Mouse (Mus musculus) hindbrain, embryonic 16.5 days (tissue): ENCODE data around the gene Tox2. TPM values are rescaled to one million over a fixed set of nuclear protein-coding genes. Genes with fewer than 3 reads are reported as not detected.

Experiments
- ATAC-seq: fragments of 200-750 bp; cut with Nextera tagmentation; 2 replicates; pipeline ENCODE4 v1.8.0; 2017; ENCODE audit warnings: moderate TSS enrichment, moderate library complexity
- H3K27ac ChIP-seq: fragments of 300-500 bp; sonication (generic); 2 replicates; pipeline ENCODE4 v1.5.1; 2014; ENCODE audit warnings: low read depth, mild to moderate bottlenecking, control low read depth, low read length, moderate library complexity
- H3K27me3 ChIP-seq: fragments of 300-500 bp; sonication (generic); replicated peaks from 2 replicates; pipeline ENCODE4 v1.6.1; 2014; ENCODE audit warnings: low read length; ENCODE audit not compliant: control insufficient read depth, insufficient read depth
- H3K36me3 ChIP-seq: fragments of 300-500 bp; sonication (generic); 2 replicates; pipeline ENCODE4 v1.6.1; 2014; ENCODE audit warnings: mild to moderate bottlenecking, low read length, moderate library complexity, mixed read lengths; ENCODE audit not compliant: control insufficient read depth, insufficient read depth
- H3K4me1 ChIP-seq: fragments of 300-500 bp; sonication (generic); 2 replicates; pipeline ENCODE4 v1.6.1; 2014; ENCODE audit warnings: low read depth, low read length; ENCODE audit not compliant: control insufficient read depth, insufficient read depth
- H3K4me2 ChIP-seq: fragments of 300-500 bp; sonication (generic); 2 replicates; pipeline ENCODE4 v1.6.1; 2014; ENCODE audit warnings: mild to moderate bottlenecking, low read length, control low read depth, moderate library complexity
- H3K4me3 ChIP-seq: fragments of 300-500 bp; sonication (generic); 2 replicates; pipeline ENCODE4 v1.5.1; 2014; ENCODE audit warnings: mild to moderate bottlenecking, low read length, control low read depth, moderate library complexity
- H3K9ac ChIP-seq: fragments of 300-500 bp; sonication (generic); 2 replicates; pipeline ENCODE4 v1.6.1; 2014; ENCODE audit warnings: low read depth, mild to moderate bottlenecking, control low read depth, low read length, moderate library complexity
- H3K9me3 ChIP-seq: fragments of 300-500 bp; sonication (generic); 2 replicates; pipeline ENCODE4 v1.6.1; 2014; ENCODE audit warnings: mild to moderate bottlenecking, low read length, moderate library complexity; ENCODE audit not compliant: control insufficient read depth
- WGBS: fragments of 180-500 bp; shearing (Covaris S2); extraction: QIAGEN DNeasy Blood & Tissue Kit; methylation state at CpG from one replicate; pipeline ENCODE4 v1.1.7; 2014; 5-methylcytosine and 5-hydroxymethylcytosine counted together
- polyA plus RNA-seq: library from polyadenylated mRNA; unstranded; fragments of >200 nt; fragmentation: Nextera tagmentation; extraction: Ambion mirVana; gene quantifications from 2 replicates; pipeline ENCODE4 v1.2.1, GENCODE M21; 2015

The Tox2 gene
- polyA plus RNA-seq, 1 experiment from 2014 or later: 23.0 TPM

DNA sequence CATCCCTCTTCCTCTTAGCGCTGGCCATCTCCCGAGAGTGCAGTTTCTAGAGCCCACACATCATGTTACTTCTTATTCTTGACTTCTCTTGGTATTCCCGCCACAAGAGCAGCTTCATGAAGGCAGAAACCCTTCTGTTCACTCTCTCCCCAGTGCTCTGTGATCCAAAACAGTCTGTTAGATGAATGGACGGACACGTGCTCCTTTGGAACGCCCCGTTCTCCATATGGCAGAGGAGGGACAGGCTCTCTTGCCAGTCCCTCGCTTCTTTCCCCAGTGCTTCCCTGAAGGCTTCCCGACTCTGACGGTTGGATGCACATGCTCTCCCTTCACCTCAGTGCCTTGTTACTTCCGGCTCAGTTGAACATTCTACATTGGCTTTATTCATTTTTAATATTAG, 15.4 kb upstream of the Tox2 start:
- H3K9me3 ChIP-seq: no peaks in the 10 kb centered on the region
- no peaks in the 10 kb centered on the region for H3K27me3 ChIP-seq
- H3K4me2 ChIP-seq: no peak overlapping the region
- H3K4me3 ChIP-seq: no peak overlapping the region
- H3K27ac ChIP-seq: no peak overlapping the region
- no peak overlapping the region for H3K9ac ChIP-seq
- H3K4me1 ChIP-seq: peaks cover 3% of the 10 kb centered on the region; the same call in 1 of the 2 replicates
- H3K36me3 ChIP-seq: no peaks in the 10 kb centered on the region
- ATAC-seq: 0 out of 2 replicates have a peak, but pooled peaks have one; percentile 48
- WGBS: 33% methylated on average over 11 of the region's 11 CpGs

GRCm38 (mm10) chr2:163189596-163189995, 13.3 kb upstream of the Tox2 start:
- no peaks in the 10 kb centered on the region for H3K36me3 ChIP-seq
- H3K4me3 ChIP-seq: no peak overlapping the region
- no peak overlapping the region for H3K27ac ChIP-seq
- H3K9me3 ChIP-seq: no peaks in the 10 kb centered on the region
- 10% methylated on average over 5 of the region's 5 CpGs for WGBS
- H3K27me3 ChIP-seq: no peaks in the 10 kb centered on the region
- H3K4me2 ChIP-seq: no peak overlapping the region
- ATAC-seq: no peak
- peaks cover 3% of the 10 kb centered on the region; the same call in 1 of the 2 replicates for H3K4me1 ChIP-seq
- H3K9ac ChIP-seq: no peak overlapping the region

GRCm38 (mm10) chr2:163190004-163190441, 12.9 kb upstream of the Tox2 start:
- no peak for ATAC-seq
- Histone ChIP-seq H3K4me3 (no peak overlapping the region), H3K9me3 (no peaks in the 10 kb centered on the region), H3K4me2 (no peak overlapping the region), H3K36me3 (no peaks in the 10 kb centered on the region), H3K27me3 (no peaks in the 10 kb centered on the region), H3K9ac (no peak overlapping the region), H3K27ac (no peak overlapping the region), H3K4me1 (peaks cover 3% of the 10 kb centered on the region; the same call in 1 of the 2 replicates)
- WGBS: 11% methylated on average over 3 of the region's 3 CpGs

DNA sequence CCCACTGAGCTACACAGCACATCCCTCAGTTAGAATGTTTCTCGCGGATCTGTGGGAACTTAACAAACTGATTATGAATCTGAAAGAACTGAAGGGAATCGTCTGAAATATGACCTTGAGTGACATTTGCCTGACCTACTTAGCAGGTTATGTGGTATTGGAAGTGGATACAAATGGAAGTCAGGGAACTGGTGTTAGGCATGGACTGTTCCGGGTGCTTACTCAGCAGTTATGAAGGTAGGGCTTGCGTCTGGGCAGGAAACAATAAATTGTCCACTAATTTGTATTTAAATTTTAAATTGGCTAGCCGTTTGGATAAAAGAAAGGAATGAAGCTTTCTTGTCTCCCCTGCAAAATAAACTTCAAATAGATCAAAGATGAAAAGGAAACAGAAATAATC, 10.4 kb upstream of the Tox2 start:
- Histone ChIP-seq H3K9ac (no peak overlapping the region), H3K27me3 (no peaks in the 10 kb centered on the region), H3K9me3 (no peaks in the 10 kb centered on the region), H3K4me2 (no peak overlapping the region), H3K4me3 (no peak overlapping the region), H3K4me1 (peaks cover 3% of the 10 kb centered on the region; the same call in 1 of the 2 replicates), H3K36me3 (no peaks in the 10 kb centered on the region), H3K27ac (no peak overlapping the region)
- 65% methylated on average over 6 of the region's 6 CpGs for WGBS
- ATAC-seq: no peak

DNA sequence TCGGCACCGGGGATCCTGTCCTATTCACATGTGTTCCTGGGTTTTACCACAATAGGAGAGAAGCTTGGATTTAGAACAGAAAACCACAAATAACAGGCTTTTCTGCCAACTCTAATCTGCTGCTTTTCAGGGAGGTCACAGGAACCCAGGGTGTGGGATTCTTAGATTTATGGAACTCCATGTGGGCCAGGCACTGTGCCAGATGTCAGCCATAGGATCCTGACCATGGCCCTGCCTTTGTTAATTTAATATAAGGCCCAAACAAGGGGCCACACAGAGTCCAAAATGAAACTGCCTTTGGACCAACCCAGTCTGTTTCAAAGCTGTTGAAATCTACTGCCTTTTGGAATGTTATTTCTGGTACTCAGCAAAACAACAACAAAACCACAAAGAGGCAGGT, 8.9 kb upstream of the Tox2 start:
- no peak overlapping the region for H3K4me2 ChIP-seq
- ATAC-seq: no peak
- WGBS: 57% methylated on average over 2 of the region's 2 CpGs
- no peak overlapping the region for H3K4me3 ChIP-seq
- no peaks in the 10 kb centered on the region for H3K9me3 ChIP-seq
- peaks cover 3% of the 10 kb centered on the region; the same call in 1 of the 2 replicates for H3K4me1 ChIP-seq
- no peaks in the 10 kb centered on the region for H3K36me3 ChIP-seq
- no peak overlapping the region for H3K27ac ChIP-seq
- no peaks in the 10 kb centered on the region for H3K27me3 ChIP-seq
- H3K9ac ChIP-seq: no peak overlapping the region

DNA sequence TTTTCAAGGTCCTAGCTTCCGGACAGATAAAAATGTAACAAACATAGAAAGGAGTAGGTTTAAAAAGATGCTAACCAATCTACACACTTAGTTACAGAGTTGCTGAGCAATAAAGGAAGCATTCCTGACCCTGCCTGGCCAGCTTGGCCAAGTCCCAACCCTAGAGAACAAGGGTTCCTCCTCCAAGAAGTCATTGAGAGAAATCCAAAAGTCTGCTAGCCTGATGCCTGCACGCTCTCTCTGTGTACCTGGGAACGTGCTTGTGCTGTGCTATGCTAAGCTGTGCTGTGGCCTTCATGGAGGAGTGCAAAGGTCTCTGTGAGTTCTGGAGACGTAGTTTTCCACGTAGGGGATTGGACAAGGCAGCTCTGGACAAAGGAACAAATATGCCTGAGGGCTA, 8.4 kb upstream of the Tox2 start:
- no peaks in the 10 kb centered on the region for H3K9me3 ChIP-seq
- H3K4me2 ChIP-seq: no peak overlapping the region
- no peak overlapping the region for H3K4me3 ChIP-seq
- ATAC-seq: no peak
- H3K36me3 ChIP-seq: no peaks in the 10 kb centered on the region
- WGBS: 56% methylated on average over 5 of the region's 5 CpGs
- H3K27ac ChIP-seq: no peak overlapping the region
- no peak overlapping the region for H3K9ac ChIP-seq
- no peaks in the 10 kb centered on the region for H3K27me3 ChIP-seq
- H3K4me1 ChIP-seq: peaks cover 3% of the 10 kb centered on the region; the same call in 1 of the 2 replicates

DNA sequence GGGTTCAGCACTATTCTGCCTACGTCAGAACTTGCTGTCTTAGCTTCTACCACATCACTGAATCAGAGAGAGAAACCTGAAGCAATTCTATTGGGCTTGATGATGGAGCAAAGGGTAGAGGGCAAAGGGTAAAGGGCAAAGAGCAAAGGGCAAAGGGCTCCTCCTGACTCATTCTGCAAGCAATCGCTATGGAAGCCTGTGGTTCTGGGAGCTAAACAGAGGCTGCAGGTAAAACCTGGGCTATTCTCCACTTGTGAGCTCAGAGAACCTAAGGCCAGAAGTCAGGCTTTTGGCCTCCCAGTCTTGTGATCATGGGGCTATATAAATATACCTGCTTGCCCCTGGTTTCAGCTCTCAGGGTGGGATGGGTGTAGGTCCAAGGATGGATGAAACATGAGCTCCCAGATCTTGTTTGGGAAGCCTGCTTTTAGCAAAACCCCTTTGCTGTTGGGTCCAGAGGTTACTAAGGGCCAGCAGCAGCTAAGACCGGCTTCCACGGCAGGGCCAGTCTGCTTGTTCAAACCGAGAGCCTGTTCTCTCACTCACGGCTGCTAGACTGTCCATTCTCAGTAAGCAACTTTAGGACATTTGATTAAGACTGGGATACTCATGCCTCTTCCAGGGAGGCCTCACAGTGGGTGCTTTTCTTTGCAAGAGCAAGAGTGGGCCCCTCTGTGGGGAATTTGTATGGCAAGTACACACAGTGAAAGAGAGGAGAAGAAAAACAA, 7.7 kb upstream of the Tox2 start:
- WGBS: 19% methylated on average over 6 of the region's 6 CpGs
- no peaks in the 10 kb centered on the region for H3K9me3 ChIP-seq
- H3K27ac ChIP-seq: no peak overlapping the region

GRCm38 (mm10) chr2:163195834-163196145, 7.1 kb upstream of the Tox2 start:
- no peak overlapping the region for H3K4me2 ChIP-seq
- 18% methylated on average over 6 of the region's 6 CpGs for WGBS

More for the DNA sequence above, 7.7 kb upstream of the Tox2 start:
- 0 out of 2 replicates have a peak, but pooled peaks have one; percentile 6 for ATAC-seq
- no peaks in the 10 kb centered on the region for H3K27me3 ChIP-seq
- H3K9ac ChIP-seq: no peak overlapping the region
- H3K4me3 ChIP-seq: no peak overlapping the region
- no peaks in the 10 kb centered on the region for H3K36me3 ChIP-seq
- no peak overlapping the region for H3K4me2 ChIP-seq
- peaks cover under 1% of the 10 kb centered on the region; the same call in 1 of the 2 replicates for H3K4me1 ChIP-seq

DNA sequence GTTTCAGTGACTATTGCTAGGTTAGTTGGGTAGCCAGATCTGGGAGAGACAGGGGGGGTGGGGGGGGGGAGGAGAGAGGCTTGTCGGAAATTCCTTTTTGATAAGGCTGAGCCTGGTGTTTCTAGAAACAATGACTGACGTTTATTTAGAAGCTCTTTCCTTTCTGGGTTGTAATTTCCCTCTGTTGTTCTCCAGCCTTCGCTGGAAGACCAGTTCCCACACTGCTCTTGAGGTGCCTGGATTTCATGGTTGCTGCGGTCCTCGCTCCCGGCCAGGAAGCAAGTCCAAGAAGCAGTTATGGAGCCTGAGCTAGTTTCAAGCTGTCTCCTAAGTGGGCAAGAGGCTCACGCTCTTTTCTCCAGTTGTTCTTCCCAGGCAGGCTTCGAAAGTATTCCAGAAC, 1.0 kb upstream of the Tox2 start:
- no peak for ATAC-seq
- Histone ChIP-seq H3K9me3 (no peaks in the 10 kb centered on the region; the same call in 1 of the 2 replicates), H3K4me3 (no peak overlapping the region), H3K27me3 (peaks cover 8% of the 10 kb centered on the region), H3K27ac (no peak overlapping the region), H3K36me3 (no peaks in the 10 kb centered on the region), H3K4me1 (peaks cover 29% of the 10 kb centered on the region), H3K4me2 (peak overlapping the region; percentile 72), H3K9ac (no peak overlapping the region)
- 54% methylated on average over 8 of the region's 8 CpGs for WGBS

More at GRCm38 (mm10) chr2:163195834-163196145, 7.1 kb upstream of the Tox2 start:
- Histone ChIP-seq H3K27me3 (no peaks in the 10 kb centered on the region), H3K9ac (no peak overlapping the region), H3K27ac (no peak overlapping the region), H3K36me3 (no peaks in the 10 kb centered on the region), H3K9me3 (no peaks in the 10 kb centered on the region), H3K4me3 (no peak overlapping the region), H3K4me1 (no peaks in the 10 kb centered on the region)
- ATAC-seq: peak; percentile 82
